In genomic region chr2:151747847-151748705, GRCm38 (mm10) we compare ENCODE assay signal across 8 mouse cellular contexts. TPM values are rescaled to one million over a fixed set of nuclear protein-coding genes. Genes with fewer than 3 reads are reported as not detected.
DNase-seq lines count a peak whose midpoint lies in the region; ATAC-seq lines count a peak whose summit lies in the region.

No protein-coding gene starts in this region.

- H3K27ac ChIP-seq in kidney, embryonic 14.5 days (ENCODE audit: low read depth, low read length), result no peak overlapping the region
- H3K27ac ChIP-seq in limb, embryonic 13.5 days, result no peak overlapping the region

- H3K9me3 ChIP-seq in kidney, embryonic 14.5 days (ENCODE audit: control insufficient read depth, low read length), result no peaks in the 10 kb centered on the region
- H3K9me3 ChIP-seq in limb, embryonic 13.5 days, result no peaks in the 10 kb centered on the region

- no peaks in the 10 kb centered on the region for H3K36me3 ChIP-seq in kidney, embryonic 14.5 days (ENCODE audit: control insufficient read depth, insufficient read depth, low read length)
- H3K36me3 ChIP-seq in limb, embryonic 13.5 days, result no peaks in the 10 kb centered on the region

- ATAC-seq in activated CD4-positive, CD25-positive, alpha-beta regulatory T cell, adult 4 months, result peak; percentile 77
- ATAC-seq in common myeloid progenitor, adult 5-6 weeks (replicated peaks; ENCODE audit: low read depth, poor library complexity, severe bottlenecking), result peak; percentile 93
- peak; percentile 64 for ATAC-seq in kidney, embryonic 14.5 days (ENCODE audit: low FRiP score, low TSS enrichment)
- peak; percentile 81; the same call in 1 of the 2 replicates for ATAC-seq in limb, embryonic 13.5 days (ENCODE audit: low FRiP score, low read depth)
- peak; percentile 62; the same call in 1 of the 2 replicates for ATAC-seq in monocyte, adult 5-6 weeks (replicated peaks; ENCODE audit: insufficient number of reproducible peaks, low FRiP score, low TSS enrichment, poor library complexity, severe bottlenecking)

- WGBS in kidney, embryonic 14.5 days, result 38% methylated on average over 19 of the region's 19 CpGs
- WGBS in limb, embryonic 13.5 days, result 37% methylated on average over 19 of the region's 19 CpGs

- no peak overlapping the region for H3K4me2 ChIP-seq in kidney, embryonic 14.5 days (replicated peaks; ENCODE audit: low read depth, low read length)
- no peak overlapping the region for H3K4me2 ChIP-seq in limb, embryonic 13.5 days (replicated peaks)

- 0 out of 2 replicates have a peak, but pooled peaks cover 3% of the 10 kb centered on the region for H3K27me3 ChIP-seq in kidney, embryonic 14.5 days (ENCODE audit: control insufficient read depth, insufficient read depth, low read length)
- 0 out of 2 replicates have a peak, but pooled peaks cover 3% of the 10 kb centered on the region for H3K27me3 ChIP-seq in limb, embryonic 13.5 days

- H3K4me3 ChIP-seq in kidney, embryonic 14.5 days (ENCODE audit: low read length), result no peak overlapping the region
- H3K4me3 ChIP-seq in limb, embryonic 13.5 days, result no peak overlapping the region

- H3K9ac ChIP-seq in kidney, embryonic 14.5 days (ENCODE audit: low read depth, low read length), result no peak overlapping the region
- no peak overlapping the region for H3K9ac ChIP-seq in limb, embryonic 13.5 days

- DNase-seq in 3134 (ENCODE audit: extremely low read depth, insufficient read length, low spot score), result peak; percentile 30
- DNase-seq in gastrocnemius, postnatal 10 days, result peak; percentile 66
- DNase-seq in spleen, postnatal 4 days (ENCODE audit: low spot score in 2 of 2), result peak; percentile 72 to 88

- no peaks in the 10 kb centered on the region for H3K4me1 ChIP-seq in kidney, embryonic 14.5 days (ENCODE audit: control insufficient read depth, insufficient read depth, low read length)
- no peaks in the 10 kb centered on the region for H3K4me1 ChIP-seq in limb, embryonic 13.5 days

RNA-seq across cellular contexts. Expression of gene Psmf1, which starts 4.1 kb away (rescaled TPM):
- 10 to 100 TPM; 66.8 to 71.8 TPM for polyA plus RNA-seq in activated CD4-positive, CD25-positive, alpha-beta regulatory T cell, adult 4 months (2017; shearing (Covaris generic))
- total RNA-seq in common myeloid progenitor, adult 5-6 weeks (2017), result 16.6 TPM in 2 replicates
- 10 to 100 TPM; 27.8 to 27.9 TPM for total RNA-seq in gastrocnemius, postnatal 10 days (2021)
- polyA plus RNA-seq in kidney, embryonic 14.5 days (2014; fragmentation: Nextera tagmentation; extraction: Ambion mirVana), result 43.9 and 49.6 TPM in 2 replicates
- polyA plus RNA-seq in limb, embryonic 13.5 days (2015; fragmentation: Nextera tagmentation; extraction: Ambion mirVana), result 45.7 and 46.3 TPM in 2 replicates
- 9.7 to 13.1 TPM (median 10.2 TPM) in 3 replicates for total RNA-seq in monocyte, adult 5-6 weeks (2017)

RNA-seq across cellular contexts. Expression of gene Tmem74b, which starts 46.3 kb away (rescaled TPM):
- polyA plus RNA-seq in activated CD4-positive, CD25-positive, alpha-beta regulatory T cell, adult 4 months (2017; shearing (Covaris generic)), result not detected
- not detected in 2 replicates for total RNA-seq in common myeloid progenitor, adult 5-6 weeks (2017)
- under 1 TPM; 0.61 to 0.99 TPM for total RNA-seq in gastrocnemius, postnatal 10 days (2021)
- polyA plus RNA-seq in kidney, embryonic 14.5 days (2014; fragmentation: Nextera tagmentation; extraction: Ambion mirVana), result 0.55 and 0.77 TPM in 2 replicates
- 3.4 and 4.2 TPM in 2 replicates for polyA plus RNA-seq in limb, embryonic 13.5 days (2015; fragmentation: Nextera tagmentation; extraction: Ambion mirVana)
- total RNA-seq in monocyte, adult 5-6 weeks (2017), result not detected in 3 replicates

Comparison
In these comparisons a context has a peak if more than half of its experiments do, and no peak if none do; other contexts are left out.
1. DNase-seq: peak in every context shown above with its lines; median percentile 80 in spleen, postnatal 4 days; 66 in gastrocnemius, postnatal 10 days; 30 in 3134.